Mouse (Mus musculus) hindbrain, embryonic 10.5 days (tissue): ENCODE measurements around the gene Tymp. TPM values are rescaled to one million over a fixed set of nuclear protein-coding genes. Genes with fewer than 3 reads are reported as not detected.

ENCODE experiments used
- DNase-seq: peaks from one replicate; pipeline ENCODE4 v3.0.0-alpha.2; 2017; ENCODE audit warnings: low spot score
- H3K27ac ChIP-seq: fragments of 300-500 bp; sonication (generic); 2 replicates; pipeline ENCODE4 v1.5.1; 2016; ENCODE audit warnings: mild to moderate bottlenecking, moderate library complexity
- H3K27me3 ChIP-seq: fragments of 300-500 bp; sonication (generic); 2 replicates; pipeline ENCODE4 v1.6.1; 2016; ENCODE audit warnings: mild to moderate bottlenecking; ENCODE audit not compliant: poor library complexity, insufficient read depth, severe bottlenecking
- H3K36me3 ChIP-seq: fragments of 300-500 bp; sonication (generic); 2 replicates; pipeline ENCODE4 v1.6.1; 2016; ENCODE audit warnings: mild to moderate bottlenecking, moderate library complexity
- H3K4me1 ChIP-seq: fragments of 300-500 bp; sonication (generic); replicated peaks from 2 replicates; pipeline ENCODE4 v1.6.1; 2016; ENCODE audit warnings: mild to moderate bottlenecking
- H3K4me3 ChIP-seq: fragments of 300-500 bp; sonication (generic); 2 replicates; pipeline ENCODE4 v1.5.1; 2016; ENCODE audit warnings: mild to moderate bottlenecking, moderate library complexity
- H3K9me3 ChIP-seq: fragments of 300-500 bp; sonication (generic); 2 replicates; pipeline ENCODE4 v1.6.1; 2016; ENCODE audit warnings: mild to moderate bottlenecking, moderate library complexity
- WGBS: fragments of 180-500 bp; shearing (Covaris S2); methylation state at CpG from one replicate; pipeline ENCODE4 v1.1.7; 2016; 5-methylcytosine and 5-hydroxymethylcytosine counted together
- polyA plus RNA-seq: library from polyadenylated mRNA; unstranded; fragments of >200 nt; fragmentation: Nextera tagmentation; extraction: Ambion mirVana; gene quantifications from 2 replicates; pipeline ENCODE4 v1.2.1, GENCODE M21; 2016

Gene Tymp
- polyA plus RNA-seq, 1 experiment from 2014 or later, result 2.1 TPM

DNA sequence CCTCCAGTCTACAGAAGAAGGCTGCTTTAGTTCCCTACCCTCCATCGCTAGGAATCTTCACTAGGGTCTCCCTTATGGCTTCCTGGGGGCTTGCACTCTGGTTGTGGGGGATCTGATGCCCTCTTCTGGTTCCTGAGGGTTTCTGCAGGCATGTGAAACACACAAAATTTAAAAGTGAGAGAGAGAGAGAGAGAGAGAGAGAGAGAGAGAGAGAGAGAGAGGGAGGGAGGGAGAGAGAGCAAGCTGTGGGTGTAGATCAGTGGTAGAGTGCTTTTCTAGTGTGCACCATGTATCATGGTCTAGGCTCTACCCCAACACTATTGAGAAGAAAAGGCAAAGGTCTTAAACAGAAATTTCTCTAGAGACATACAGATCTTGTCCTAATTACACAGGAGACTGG is 35.2 kb downstream of the Tymp start:
- Histone ChIP-seq H3K4me3 (no peak overlapping the region), H3K9me3 (no peaks in the 10 kb centered on the region), H3K4me1 (no peaks in the 10 kb centered on the region), H3K27ac (no peak overlapping the region), H3K27me3 (no peaks in the 10 kb centered on the region), H3K36me3 (no peaks in the 10 kb centered on the region)
- DNase-seq, result no peak
- 32% methylated on average over 1 of the region's 1 CpGs for WGBS

DNA sequence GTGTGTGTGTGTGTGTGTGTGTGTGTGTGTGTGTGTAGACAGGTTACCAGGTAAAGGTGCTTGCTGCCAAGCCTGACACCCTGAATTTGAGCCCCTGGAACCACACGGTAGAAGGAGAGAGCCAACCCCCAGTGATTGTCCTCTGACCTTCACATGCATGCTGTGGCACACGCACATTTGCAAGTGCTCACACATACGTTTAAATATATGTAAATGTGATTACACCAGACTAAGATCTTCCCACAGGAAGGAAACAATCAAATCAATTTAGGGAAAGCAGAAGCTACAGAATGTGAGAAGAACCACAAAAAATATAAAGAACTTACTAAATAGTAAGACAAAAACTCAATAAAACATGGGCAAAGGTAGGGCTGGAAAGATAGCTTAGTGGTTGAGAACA is 36.7 kb downstream of the Tymp start:
- H3K9me3 ChIP-seq, result no peaks in the 10 kb centered on the region
- no peaks in the 10 kb centered on the region for H3K27me3 ChIP-seq
- no peak overlapping the region for H3K4me3 ChIP-seq
- WGBS, result 83% methylated on average over 3 of the region's 3 CpGs
- no peaks in the 10 kb centered on the region for H3K4me1 ChIP-seq
- DNase-seq, result no peak
- H3K27ac ChIP-seq, result no peak overlapping the region
- no peaks in the 10 kb centered on the region for H3K36me3 ChIP-seq

DNA sequence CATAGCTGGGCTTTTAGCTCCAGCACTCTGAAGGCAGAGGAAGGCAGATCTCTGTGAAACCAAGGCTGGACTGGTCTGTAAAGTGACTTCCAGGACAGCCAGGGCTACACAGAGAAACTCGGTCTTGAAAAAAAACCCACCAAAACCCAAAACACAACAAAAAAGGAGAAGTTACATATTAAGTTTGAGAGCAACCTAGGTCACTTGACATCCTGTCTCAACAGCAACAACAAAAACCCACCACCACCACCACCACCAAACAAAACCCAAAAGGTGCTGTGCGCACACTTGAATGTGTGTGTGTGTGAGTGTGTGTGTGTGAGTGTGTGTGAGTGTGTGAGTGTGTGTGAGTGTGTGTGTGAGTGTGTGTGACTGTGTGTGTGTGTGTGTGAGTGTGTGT is 37.1 kb downstream of the Tymp start:
- no peaks in the 10 kb centered on the region for H3K36me3 ChIP-seq
- H3K27me3 ChIP-seq, result no peaks in the 10 kb centered on the region
- 87% methylated on average over 2 of the region's 2 CpGs for WGBS
- no peak for DNase-seq
- H3K4me1 ChIP-seq, result no peaks in the 10 kb centered on the region
- no peak overlapping the region for H3K27ac ChIP-seq
- no peaks in the 10 kb centered on the region for H3K9me3 ChIP-seq
- H3K4me3 ChIP-seq, result no peak overlapping the region

GRCm38 (mm10) chr15:89336422-89336821 is 40.4 kb downstream of the Tymp start:
- no peak overlapping the region for H3K27ac ChIP-seq
- H3K36me3 ChIP-seq, result no peaks in the 10 kb centered on the region
- H3K27me3 ChIP-seq, result no peaks in the 10 kb centered on the region
- DNase-seq, result no peak
- H3K9me3 ChIP-seq, result no peaks in the 10 kb centered on the region
- 88% methylated on average over 14 of the region's 14 CpGs for WGBS
- H3K4me1 ChIP-seq, result no peaks in the 10 kb centered on the region
- no peak overlapping the region for H3K4me3 ChIP-seq

DNA sequence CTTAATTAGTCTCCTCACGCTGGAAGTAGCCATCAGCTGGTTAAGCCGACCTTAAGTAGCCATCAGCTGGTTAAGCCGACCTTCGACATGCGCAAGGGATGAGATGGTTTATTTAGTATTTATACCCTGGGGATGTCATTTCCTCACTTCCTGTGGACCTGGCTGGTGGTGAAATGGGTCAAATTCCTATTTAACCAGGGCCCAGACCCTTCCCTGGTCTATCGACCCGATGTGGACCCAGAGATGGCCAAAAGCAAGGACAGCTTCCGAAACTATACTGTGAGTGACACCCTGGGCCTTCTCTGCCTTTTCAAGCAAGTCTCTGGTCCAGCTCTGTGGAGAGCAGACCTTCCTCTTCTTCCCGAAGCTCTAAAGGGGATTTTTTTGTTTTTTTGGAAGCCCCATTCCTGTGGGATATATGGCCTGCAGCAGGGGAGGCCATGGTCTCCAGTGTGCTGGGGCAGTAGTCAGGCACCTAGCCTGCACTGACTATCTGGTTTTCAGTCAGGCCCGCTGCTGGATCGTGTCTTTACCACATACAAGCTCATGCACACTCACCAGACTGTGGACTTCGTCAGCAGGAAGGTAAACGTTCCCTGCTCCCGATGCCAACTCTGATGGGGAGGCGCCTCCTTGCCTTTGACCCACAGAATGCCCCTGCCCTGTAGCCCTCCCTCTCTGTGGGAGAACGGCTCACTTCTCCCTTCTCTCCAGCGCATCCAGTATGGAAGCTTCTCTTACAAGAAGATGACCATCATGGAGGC is 41.9 kb downstream of the Tymp start:
- H3K27ac ChIP-seq, result no peak overlapping the region
- H3K36me3 ChIP-seq, result no peaks in the 10 kb centered on the region
- no peaks in the 10 kb centered on the region for H3K27me3 ChIP-seq
- no peaks in the 10 kb centered on the region for H3K9me3 ChIP-seq
- WGBS, result 83% methylated on average over 17 of the region's 17 CpGs
- no peak overlapping the region for H3K4me3 ChIP-seq
- DNase-seq, result no peak
- no peaks in the 10 kb centered on the region for H3K4me1 ChIP-seq

- no peaks in the 10 kb centered on the region for H3K36me3 ChIP-seq
- H3K27ac ChIP-seq, result no peak within 1 kb of the TSS
- 91% methylated on average over 7 of the region's 7 CpGs for whole genome bisulfite sequencing
- no peaks in the 10 kb centered on the region for H3K9me3 ChIP-seq
- no peak for DNase-seq
- no peaks in the 10 kb centered on the region for H3K4me1 ChIP-seq
- no peaks in the 10 kb centered on the region for H3K27me3 ChIP-seq
- no peak within 1 kb of the TSS for H3K4me3 ChIP-seq
Measured at GRCm38 (mm10) chr15:89334271-89334670, 42.6 kb downstream of the Tymp start, which contains the start of gene Miox. Gene Miox, plus strand, starts transcription at chr15:89334398.

DNA sequence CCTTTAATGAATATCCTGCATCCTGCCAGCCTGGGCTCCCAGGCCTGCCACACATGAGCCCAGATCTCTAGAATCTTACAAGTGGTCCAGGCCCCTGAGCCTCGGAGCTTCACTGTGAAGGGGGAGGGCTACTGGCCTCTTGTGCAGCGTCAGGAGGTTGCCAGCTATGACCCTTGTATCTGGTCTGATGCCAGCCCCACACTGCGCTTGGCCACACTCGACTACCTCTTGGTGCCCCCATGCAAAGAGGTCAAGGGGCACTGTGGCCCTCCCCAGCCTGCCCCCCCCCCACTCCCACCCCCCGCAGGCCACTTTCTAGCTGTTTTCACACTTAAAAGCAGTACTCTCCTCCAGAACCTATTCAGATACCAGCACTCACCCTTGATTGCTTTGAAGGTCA is 50.4 kb downstream of the Tymp start:
- Histone ChIP-seq H3K4me3 (no peak overlapping the region), H3K9me3 (no peaks in the 10 kb centered on the region), H3K27me3 (peaks cover 22% of the 10 kb centered on the region), H3K27ac (no peak overlapping the region), H3K4me1 (peaks cover 9% of the 10 kb centered on the region), H3K36me3 (no peaks in the 10 kb centered on the region)
- WGBS, result 63% methylated on average over 5 of the region's 5 CpGs
- DNase-seq, result no peak

DNA sequence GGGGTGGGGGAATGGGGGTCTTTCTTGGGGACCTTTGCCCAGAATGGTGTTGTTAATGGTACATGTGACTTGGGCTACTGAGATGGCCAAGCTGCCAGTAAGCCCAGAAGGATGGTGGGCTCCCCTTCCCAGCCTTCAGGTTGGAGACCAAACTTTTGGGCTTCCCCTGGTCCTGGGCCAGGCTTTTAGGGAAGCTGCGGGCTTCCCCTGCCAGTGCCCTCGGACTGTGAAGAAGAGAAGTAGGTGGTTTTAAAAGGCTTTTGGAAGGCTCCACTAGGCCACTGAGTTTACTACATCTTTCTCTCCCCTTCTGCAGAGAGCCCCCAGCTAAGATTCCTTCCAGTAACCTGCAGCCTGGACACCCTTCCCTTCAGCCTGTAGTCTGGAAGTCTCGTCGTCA is 53.2 kb downstream of the Tymp start:
- DNase-seq, result no peak
- H3K27ac ChIP-seq, result no peak overlapping the region

DNA sequence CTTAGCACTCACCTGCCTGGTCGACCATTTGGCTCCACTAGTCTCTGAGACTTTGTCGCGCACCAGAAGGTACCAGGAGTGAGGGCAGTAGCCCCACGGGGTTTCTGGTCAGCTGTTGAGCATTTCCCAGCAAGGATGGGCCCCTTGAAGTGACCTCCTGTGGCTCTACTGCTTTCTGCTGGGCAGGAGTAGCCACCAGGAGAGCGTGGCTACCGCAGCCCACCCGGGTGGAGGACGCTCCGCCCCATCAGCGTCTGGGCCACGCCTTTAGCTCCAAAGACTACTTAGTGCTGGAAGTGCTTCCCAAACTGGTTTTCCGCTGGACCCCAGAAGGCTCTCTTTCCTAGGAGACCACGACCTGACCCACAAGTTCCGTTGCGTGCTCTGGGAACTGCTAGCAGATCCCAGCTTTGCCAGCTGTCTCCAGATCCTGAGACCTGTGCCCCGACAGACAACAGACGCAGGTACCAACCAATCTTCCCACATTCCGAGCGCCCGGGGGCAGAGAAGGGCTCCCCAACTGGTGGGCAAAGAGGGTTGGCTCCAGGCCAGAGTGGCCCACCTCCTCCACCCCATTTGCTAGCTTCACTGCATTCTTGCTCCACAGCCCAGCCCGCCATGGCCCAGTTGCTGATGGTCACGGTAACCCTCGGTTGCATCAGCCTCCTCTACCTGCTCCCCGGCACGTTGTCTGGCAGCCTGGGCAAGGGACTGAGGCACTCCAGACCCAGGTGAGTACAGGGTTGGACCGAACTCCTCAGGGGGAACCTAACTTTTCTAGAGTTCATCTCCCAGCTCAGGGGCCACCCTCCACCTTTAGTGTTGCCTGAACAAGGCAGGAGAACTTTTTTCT is 53.9 kb downstream of the Tymp start, which contains the start of gene Adm2:
Gene Adm2 (plus strand): TSS at position 51 of the 853 bp plus-strand sequence.
- Histone ChIP-seq H3K27ac (peak within 1 kb of the TSS; percentile 53; the same call in 1 of the 2 replicates), H3K9me3 (no peaks in the 10 kb centered on the region), H3K36me3 (no peaks in the 10 kb centered on the region), H3K4me3 (peak within 1 kb of the TSS; percentile 37), H3K4me1 (peaks cover 9% of the 10 kb centered on the region), H3K27me3 (peaks cover 26% of the 10 kb centered on the region)
- peak; percentile 7 for DNase-seq
- WGBS, result 8% methylated on average over 26 of the region's 26 CpGs

More for the DNA sequence above, 53.2 kb downstream of the Tymp start:
- H3K27me3 ChIP-seq, result peaks cover 26% of the 10 kb centered on the region
- H3K4me3 ChIP-seq, result no peak overlapping the region
- peaks cover 9% of the 10 kb centered on the region for H3K4me1 ChIP-seq
- 86% methylated on average over 4 of the region's 4 CpGs for WGBS
- H3K36me3 ChIP-seq, result no peaks in the 10 kb centered on the region
- H3K9me3 ChIP-seq, result no peaks in the 10 kb centered on the region

Other genes with a start within 250 kb of the Tymp start
- gene Hdac10, start 248.3 kb downstream of the Tymp start, polyA plus RNA-seq, result 16.4 and 18.5 TPM in 2 replicates
- 23.7 and 28.5 TPM in 2 replicates for gene Mapk12, start 236.3 kb downstream of the Tymp start, polyA plus RNA-seq
- 34.9 and 46.6 TPM in 2 replicates for gene Mapk11, start 227.4 kb downstream of the Tymp start, polyA plus RNA-seq
- gene Plxnb2, start 196.3 kb downstream of the Tymp start, polyA plus RNA-seq, result 133 and 155 TPM in 2 replicates
- gene Dennd6b, start 180.5 kb downstream of the Tymp start, polyA plus RNA-seq, result 29.7 and 40.1 TPM in 2 replicates
- gene Ppp6r2, start 165.5 kb downstream of the Tymp start, polyA plus RNA-seq, result 27.2 and 45.7 TPM in 2 replicates
- gene Sbf1, start 61.7 kb downstream of the Tymp start, polyA plus RNA-seq, result 92.5 and 103 TPM in 2 replicates
- gene Adm2, start 54.3 kb downstream of the Tymp start, polyA plus RNA-seq, result 0.25 and 0.27 TPM in 2 replicates
- not detected in 2 replicates for gene Miox, start 42.6 kb downstream of the Tymp start, polyA plus RNA-seq
- 49.2 and 52.0 TPM in 2 replicates for gene Lmf2, start 21.4 kb downstream of the Tymp start, polyA plus RNA-seq
- 187 and 194 TPM in 2 replicates for gene Ncaph2, start 21.3 kb downstream of the Tymp start, polyA plus RNA-seq
- gene Sco2, start 3.2 kb downstream of the Tymp start, polyA plus RNA-seq, result 6.9 and 8.3 TPM in 2 replicates
- 0.96 and 3.3 TPM in 2 replicates for gene Odf3b, start 2.2 kb upstream of the Tymp start, polyA plus RNA-seq
- gene Klhdc7b, start 7.9 kb upstream of the Tymp start, polyA plus RNA-seq, result not detected in 2 replicates
- not detected in 2 replicates for gene Syce3, start 33.5 kb upstream of the Tymp start, polyA plus RNA-seq
- gene Cpt1b, start 48.8 kb upstream of the Tymp start, polyA plus RNA-seq, result 0.82 and 1.5 TPM in 2 replicates
- 3.8 and 6.5 TPM in 2 replicates for gene C730034F03Rik, start 52.5 kb upstream of the Tymp start, polyA plus RNA-seq
- gene Gm44502, start 52.7 kb upstream of the Tymp start, polyA plus RNA-seq, result not detected in 2 replicates
- gene Chkb, start 52.9 kb upstream of the Tymp start, polyA plus RNA-seq, result 50.9 and 64.1 TPM in 2 replicates
- 22.2 and 40.3 TPM in 2 replicates for gene Mapk8ip2, start 76.9 kb upstream of the Tymp start, polyA plus RNA-seq
- 14.3 and 14.8 TPM in 2 replicates for gene Arsa, start 100.4 kb upstream of the Tymp start, polyA plus RNA-seq
- gene Shank3, start 122.6 kb upstream of the Tymp start, polyA plus RNA-seq, result 2.8 and 3.5 TPM in 2 replicates
- gene Acr, start 191.3 kb upstream of the Tymp start, polyA plus RNA-seq, result 0.19 and 0.38 TPM in 2 replicates
- 76.7 and 88.1 TPM in 2 replicates for gene Rabl2, start 214.9 kb upstream of the Tymp start, polyA plus RNA-seq